ENCODE assay signal across 8 mouse cellular contexts in the genomic region with DNA sequence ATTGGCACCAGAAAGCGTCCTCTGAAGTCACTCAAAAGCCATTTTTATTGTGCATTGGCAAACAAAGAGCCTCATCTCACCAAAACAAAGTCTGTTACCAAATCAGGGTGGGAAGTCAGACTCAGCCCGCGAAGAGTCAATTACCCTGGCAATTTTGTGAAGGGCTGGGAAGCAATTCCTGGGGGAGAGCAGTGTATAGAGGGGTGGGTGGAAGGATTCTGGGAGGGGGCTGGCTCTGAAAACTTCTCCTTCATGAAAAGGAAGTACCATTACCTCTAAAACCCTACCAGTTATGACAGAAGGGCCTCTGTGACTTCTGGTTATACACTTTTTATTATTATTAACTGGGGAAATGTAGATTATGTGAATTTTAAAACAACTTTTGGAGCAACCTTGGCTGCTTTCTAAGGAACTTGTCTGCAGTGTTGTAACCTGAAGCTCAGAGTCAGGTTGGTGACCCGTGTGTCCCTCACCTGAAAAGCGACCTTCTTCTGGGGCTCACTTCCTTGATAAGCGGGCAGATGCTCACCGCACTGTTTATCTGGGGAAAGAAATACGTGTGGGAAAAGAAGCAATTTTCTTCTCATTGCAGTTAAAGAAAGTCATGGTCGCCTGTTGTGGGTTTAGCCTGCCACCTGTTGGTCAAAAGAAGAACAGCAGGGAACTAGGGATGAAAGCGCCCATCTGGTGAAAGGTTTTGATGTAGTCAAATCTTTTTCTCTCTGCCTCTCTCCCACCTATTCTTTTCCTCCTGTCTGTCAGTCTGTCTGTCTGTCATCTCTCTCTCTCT. TPM values are rescaled to one million over a fixed set of nuclear protein-coding genes. Genes with fewer than 3 reads are reported as not detected.
DNase-seq lines count a peak whose midpoint lies in the region; ATAC-seq and TF ChIP-seq lines count a peak whose summit lies in the region.

No protein-coding gene starts in this region.

- no peak overlapping the region for H3K9ac ChIP-seq in embryonic facial prominence, embryonic 12.5 days
- no peak overlapping the region for H3K9ac ChIP-seq in heart, embryonic 15.5 days
- no peak overlapping the region for H3K9ac ChIP-seq in liver, embryonic 14.5 days (replicated peaks)
- no peak overlapping the region for H3K9ac ChIP-seq in neural tube, embryonic 12.5 days

- H3K4me1 ChIP-seq in embryonic facial prominence, embryonic 12.5 days = peaks cover 21% of the 10 kb centered on the region
- peaks cover 21% of the 10 kb centered on the region for H3K4me1 ChIP-seq in heart, embryonic 15.5 days (replicated peaks)
- H3K4me1 ChIP-seq in liver, embryonic 14.5 days (replicated peaks; ENCODE audit: control insufficient read depth in 2 of 2, insufficient read depth in 2 of 2, low read length in 1 of 2) = peaks cover 12 to 19% of the 10 kb centered on the region in 2 experiments
- H3K4me1 ChIP-seq in neural tube, embryonic 12.5 days = peaks cover 9% of the 10 kb centered on the region; the same call in 1 of the 2 replicates

- 0 out of 2 replicates have a peak overlapping the region, but pooled peaks have one; percentile 26 for H3K4me2 ChIP-seq in embryonic facial prominence, embryonic 12.5 days (replicated peaks)
- H3K4me2 ChIP-seq in heart, embryonic 15.5 days = peak overlapping the region; percentile 31; the same call in 1 of the 2 replicates
- peak overlapping the region; percentile 40 for H3K4me2 ChIP-seq in liver, embryonic 14.5 days (ENCODE audit: low read depth)
- H3K4me2 ChIP-seq in neural tube, embryonic 12.5 days (replicated peaks) = 0 out of 2 replicates have a peak overlapping the region, but pooled peaks have one; percentile 39

- H3K27ac ChIP-seq in embryonic facial prominence, embryonic 12.5 days = no peak overlapping the region
- no peak overlapping the region for H3K27ac ChIP-seq in heart, embryonic 15.5 days
- H3K27ac ChIP-seq in liver, embryonic 14.5 days = no peak overlapping the region
- no peak overlapping the region for H3K27ac ChIP-seq in neural tube, embryonic 12.5 days

- H3K4me3 ChIP-seq in embryonic facial prominence, embryonic 12.5 days = no peak overlapping the region
- no peak overlapping the region for H3K4me3 ChIP-seq in heart, embryonic 15.5 days
- H3K4me3 ChIP-seq in liver, embryonic 14.5 days (ENCODE audit: insufficient read depth in 1 of 2, low read depth in 2 of 2, low read length in 2 of 2) = no peak overlapping the region
- no peak overlapping the region for H3K4me3 ChIP-seq in neural tube, embryonic 12.5 days

- peak; percentile 80 for DNase-seq in CD4-positive helper T cell, adult 2 months (ENCODE audit: low read depth, low spot score)
- DNase-seq in adrenal gland, adult 8-10 months = peak; percentile 44
- DNase-seq in kidney, postnatal 25 days = peak; percentile 66 to 86
- peak in 2 of 3 experiments; percentile 44 to 60 for DNase-seq in liver, embryonic 14.5 days (ENCODE audit: low read depth in 3 of 3, low spot score in 3 of 3)
- peak; percentile 29 for DNase-seq in telencephalon, adult 2 months (ENCODE audit: low read depth, low spot score)

- no peak for ATAC-seq in embryonic facial prominence, embryonic 12.5 days (ENCODE audit: insufficient number of reproducible peaks, insufficient read depth, low FRiP score, low TSS enrichment)
- no peak for ATAC-seq in heart, embryonic 15.5 days (replicated peaks; ENCODE audit: insufficient number of reproducible peaks, insufficient read depth, low FRiP score, low read depth)
- ATAC-seq in liver, embryonic 14.5 days (ENCODE audit: insufficient read depth) = no peak
- ATAC-seq in neural tube, embryonic 12.5 days (ENCODE audit: low FRiP score, low read depth) = no peak

- 4% methylated on average over 10 of the region's 10 CpGs for WGBS in embryonic facial prominence, embryonic 12.5 days
- 8% methylated on average over 10 of the region's 10 CpGs for WGBS in heart, embryonic 15.5 days
- 7% methylated on average over 10 of the region's 10 CpGs for WGBS in liver, embryonic 14.5 days (ENCODE audit: insufficient replicate concordance)
- WGBS in neural tube, embryonic 12.5 days = 5% methylated on average over 10 of the region's 10 CpGs

- no peaks in the 10 kb centered on the region for H3K36me3 ChIP-seq in embryonic facial prominence, embryonic 12.5 days
- H3K36me3 ChIP-seq in heart, embryonic 15.5 days = no peaks in the 10 kb centered on the region
- H3K36me3 ChIP-seq in liver, embryonic 14.5 days (replicated peaks; ENCODE audit: control insufficient read depth, insufficient read depth, low read depth) = no peaks in the 10 kb centered on the region
- no peaks in the 10 kb centered on the region for H3K36me3 ChIP-seq in neural tube, embryonic 12.5 days

- no peaks in the 10 kb centered on the region for H3K9me3 ChIP-seq in embryonic facial prominence, embryonic 12.5 days
- no peaks in the 10 kb centered on the region for H3K9me3 ChIP-seq in heart, embryonic 15.5 days (replicated peaks)
- H3K9me3 ChIP-seq in liver, embryonic 14.5 days (ENCODE audit: control insufficient read depth, low read length) = no peaks in the 10 kb centered on the region
- no peaks in the 10 kb centered on the region for H3K9me3 ChIP-seq in neural tube, embryonic 12.5 days

- no peaks in the 10 kb centered on the region; the same call in 1 of the 2 replicates for H3K27me3 ChIP-seq in embryonic facial prominence, embryonic 12.5 days
- no peaks in the 10 kb centered on the region for H3K27me3 ChIP-seq in heart, embryonic 15.5 days
- H3K27me3 ChIP-seq in liver, embryonic 14.5 days (ENCODE audit: control insufficient read depth, insufficient read depth, low read length) = no peaks in the 10 kb centered on the region
- H3K27me3 ChIP-seq in neural tube, embryonic 12.5 days (replicated peaks) = 0 out of 2 replicates have a peak, but pooled peaks cover 6% of the 10 kb centered on the region

- TF ChIP-seq EP300 in liver, embryonic 14.5 days (IDR thresholded peaks at IDR 0.05; ENCODE audit: low read depth) = no peak

- TF ChIP-seq CTCF in liver, embryonic 14.5 days (IDR thresholded peaks at IDR 0.05; ENCODE audit: low read depth) = peak; percentile 94

RNA-seq across cellular contexts. Expression of a gene that starts 58.1 kb away (rescaled TPM):
- total RNA-seq in adrenal gland, adult 8-10 months (2022) = 10 to 100 TPM; 16.4 to 25.7 (median 22.8) TPM
- polyA plus RNA-seq in embryonic facial prominence, embryonic 12.5 days (2016; fragmentation: Nextera tagmentation; extraction: Ambion mirVana) = 50.8 and 52.0 TPM in 2 replicates
- polyA plus RNA-seq in heart, embryonic 15.5 days (2015; fragmentation: Nextera tagmentation; extraction: Ambion mirVana) = 12.6 and 20.5 TPM in 2 replicates
- polyA plus RNA-seq in liver, embryonic 14.5 days (2012; rRNA removed) = 27.9 and 28.4 TPM in 2 replicates
- polyA plus RNA-seq in liver, embryonic 14.5 days (2014; fragmentation: Nextera tagmentation; extraction: Ambion mirVana) = 48.4 and 53.0 TPM in 2 replicates
- 28.7 and 29.2 TPM in 2 replicates for polyA plus RNA-seq in neural tube, embryonic 12.5 days (2016; fragmentation: Nextera tagmentation; extraction: Ambion mirVana)

Comparison
In these comparisons a context has a peak if more than half of its experiments do, and no peak if none do; other contexts are left out.
1. DNase-seq: peak in every context shown above with its lines; median percentile 80 in CD4-positive helper T cell, adult 2 months; 76 in kidney, postnatal 25 days; 52 in liver, embryonic 14.5 days; 44 in adrenal gland, adult 8-10 months; 29 in telencephalon, adult 2 months.